Mouse (Mus musculus) testis, adult 2 months (tissue): ENCODE measurements around the gene Efnb2.

Source experiments
- CTCF ChIP-seq: fragments of 200-500 bp; IDR thresholded peaks from 2 replicates; pipeline ENCODE4 v1.5.1; 2012; ENCODE audit warnings: low read depth, mild to moderate bottlenecking, inconsistent platforms, low read length, moderate library complexity; ENCODE audit not compliant: control insufficient read depth, insufficient read depth, insufficient replicate concordance
- POLR2A ChIP-seq: fragments of 200-500 bp; IDR thresholded peaks from 2 replicates; pipeline ENCODE4 v1.6.1; 2012; ENCODE audit warnings: low read depth, mild to moderate bottlenecking, inconsistent platforms, low read length, moderate library complexity; ENCODE audit not compliant: control insufficient read depth

GRCm38 (mm10) chr8:8605621-8606020 is 55.4 kb downstream of the Efnb2 start:
- no peak for TF ChIP-seq CTCF
- no peak for TF ChIP-seq POLR2A
